Mouse (Mus musculus) brain, embryonic 14.5 days (tissue): Measurements from ENCODE around the gene Sfmbt2. TPM values are rescaled to one million over a fixed set of nuclear protein-coding genes. Genes with fewer than 3 reads are reported as not detected.

ENCODE experiments used
- DNase-seq: peaks from one replicate; pipeline ENCODE4 v3.0.0-alpha.2; 2011; ENCODE audit warnings: low read depth
- CTCF ChIP-seq: fragments of 200-500 bp; IDR thresholded peaks from 2 replicates; pipeline ENCODE4 v1.5.1; 2012; ENCODE audit warnings: inconsistent platforms, mild to moderate bottlenecking, moderate library complexity, borderline replicate concordance; ENCODE audit not compliant: insufficient read depth, insufficient read length; ENCODE audit errors: extremely low read depth
- POLR2A ChIP-seq: fragments of 200-500 bp; IDR thresholded peaks from 2 replicates; pipeline ENCODE4 v1.6.1; 2012; ENCODE audit warnings: mild to moderate bottlenecking, inconsistent platforms, borderline replicate concordance; ENCODE audit not compliant: poor library complexity, insufficient read depth, insufficient read length, severe bottlenecking; ENCODE audit errors: extremely low read depth
- polyA plus RNA-seq: library from polyadenylated mRNA; depleted of rRNA; stranded (reverse); fragments of >200 nt; gene quantifications from 2 replicates; pipeline ENCODE4 v1.2.3, GENCODE M21; 2012

Gene Sfmbt2
- polyA plus RNA-seq, 1 experiment: 2.9 TPM

- TF ChIP-seq POLR2A: no peak
- TF ChIP-seq CTCF: no peak
- DNase-seq: peak; percentile 60
These were observed 3.3 kb downstream of the Sfmbt2 start for GRCm38 (mm10) chr2:10373508-10374206.

GRCm38 (mm10) chr2:10374207-10375023 is 4.1 kb downstream of the Sfmbt2 start:
- TF ChIP-seq POLR2A: no peak
- TF ChIP-seq CTCF: peak; percentile 74
- peak; percentile 84 for DNase-seq

GRCm38 (mm10) chr2:10375024-10375372 is 4.7 kb downstream of the Sfmbt2 start:
- peak; percentile 74 for DNase-seq
- no peak for TF ChIP-seq POLR2A
- no peak for TF ChIP-seq CTCF

- TF ChIP-seq CTCF (no peak), POLR2A (no peak)
- peak; percentile 37 for DNase-seq
These were observed 19.7 kb downstream of the Sfmbt2 start for GRCm38 (mm10) chr2:10389988-10390387.

GRCm38 (mm10) chr2:10390791-10391190 is 20.5 kb downstream of the Sfmbt2 start:
- TF ChIP-seq POLR2A (no peak), CTCF (no peak)
- peak; percentile 45 for DNase-seq

- TF ChIP-seq POLR2A (no peak), CTCF (no peak)
- no peak for DNase-seq
These were observed 24.8 kb downstream of the Sfmbt2 start for GRCm38 (mm10) chr2:10395143-10395542.

GRCm38 (mm10) chr2:10397790-10398189 is 27.5 kb downstream of the Sfmbt2 start:
- TF ChIP-seq POLR2A (no peak), CTCF (no peak)
- DNase-seq: no peak

- TF ChIP-seq CTCF (no peak), POLR2A (no peak)
- DNase-seq: no peak
These were observed 35.8 kb downstream of the Sfmbt2 start for GRCm38 (mm10) chr2:10406151-10406550.

GRCm38 (mm10) chr2:10409422-10409821 is 39.1 kb downstream of the Sfmbt2 start:
- TF ChIP-seq CTCF (no peak), POLR2A (no peak)
- peak; percentile 50 for DNase-seq

GRCm38 (mm10) chr2:10410069-10410468 is 39.8 kb downstream of the Sfmbt2 start:
- DNase-seq: peak; percentile 68
- no peak for TF ChIP-seq POLR2A
- no peak for TF ChIP-seq CTCF

- TF ChIP-seq POLR2A (no peak), CTCF (no peak)
- no peak for DNase-seq
These were observed 50.7 kb downstream of the Sfmbt2 start for GRCm38 (mm10) chr2:10420944-10421420.
